Mouse (Mus musculus) forelimb bud, embryonic 11.5 days (tissue): ENCODE data around the gene Txnrd3.

Experiments used
- DNase-seq: peaks from one replicate; pipeline ENCODE4 v3.0.0-alpha.2; 2012; ENCODE audit warnings: low read depth, low spot score

Gene Txnrd3

DNA sequence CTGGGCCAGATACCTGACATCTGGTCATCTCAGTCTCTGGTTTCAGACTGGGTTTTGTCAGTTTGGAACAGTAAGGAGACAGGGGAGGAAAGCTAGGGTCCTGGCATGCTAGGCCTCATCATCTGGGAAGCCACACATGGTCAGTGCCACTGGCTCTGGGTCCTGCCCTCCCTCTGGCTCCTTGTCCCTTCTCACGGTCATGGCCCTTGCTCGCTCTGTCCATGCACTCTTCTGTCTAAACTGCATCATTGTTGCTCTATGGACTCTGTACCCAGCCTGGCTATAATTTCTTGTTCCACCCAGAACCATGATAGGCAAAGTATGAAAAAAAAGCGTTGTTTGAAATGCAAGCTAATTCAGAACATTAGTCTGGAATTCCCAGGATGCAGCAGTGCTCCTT lies 11.2 kb downstream of the Txnrd3 start:
- DNase-seq = no peak

- DNase-seq = no peak
Observed at GRCm38 (mm10) chr6:89658342-89658741, 14.6 kb downstream of the Txnrd3 start.

DNA sequence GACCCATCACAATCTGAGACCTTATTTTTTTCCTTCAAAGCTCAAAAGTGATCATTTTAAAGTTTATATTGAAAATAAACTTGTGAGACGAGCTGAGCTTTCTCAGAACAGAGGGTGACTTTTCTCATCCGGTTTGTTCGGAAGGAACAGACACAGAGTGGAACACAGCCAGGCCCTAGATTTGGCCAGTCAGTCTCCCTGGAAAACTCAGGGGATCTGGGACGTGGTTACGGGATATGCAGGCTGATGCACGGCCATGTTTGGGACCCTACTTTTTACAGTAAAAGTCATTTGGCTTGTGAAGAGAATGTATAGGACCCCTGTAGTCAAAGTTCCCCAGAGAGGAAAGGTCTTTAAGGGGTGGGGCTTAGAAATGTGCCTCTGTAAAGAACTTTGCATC lies 15.1 kb downstream of the Txnrd3 start:
- DNase-seq = no peak

DNA sequence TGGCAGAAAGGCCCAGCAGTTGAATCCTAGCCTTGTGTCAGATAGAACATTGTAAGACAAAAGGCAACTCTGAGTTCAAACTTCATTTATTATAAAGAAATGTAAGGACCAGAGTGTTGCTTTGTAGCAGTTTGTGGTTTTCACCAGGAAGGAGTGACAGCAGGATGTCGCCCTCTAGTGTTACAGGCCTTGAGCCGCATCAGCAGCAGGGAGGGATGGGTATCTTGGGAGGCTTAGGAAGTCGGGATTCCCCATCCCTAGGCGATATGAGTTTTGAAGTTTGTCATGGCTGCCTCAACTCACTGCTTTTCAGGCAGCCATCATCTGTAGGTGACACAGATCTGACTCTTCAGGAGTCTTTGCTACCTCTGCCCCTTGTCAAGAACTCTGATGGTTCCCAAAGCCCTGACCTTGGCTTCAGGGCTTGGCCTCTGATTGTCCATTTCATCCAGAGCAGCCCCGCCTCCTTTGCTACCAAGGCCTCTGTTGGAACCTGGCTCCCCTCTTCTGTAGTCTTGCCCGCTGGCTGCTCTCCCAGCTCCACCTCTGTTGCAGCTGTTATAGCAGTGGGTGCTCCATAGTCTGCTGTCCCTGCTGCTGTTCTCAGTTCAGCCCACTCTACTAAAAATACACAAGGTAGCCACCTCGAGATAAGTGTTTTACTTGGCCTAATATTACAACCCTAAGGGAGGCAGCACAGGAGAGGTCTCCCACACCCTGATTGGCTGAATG lies 16.1 kb downstream of the Txnrd3 start:
- DNase-seq = no peak

GRCm38 (mm10) chr6:89660490-89660889 lies 16.7 kb downstream of the Txnrd3 start:
- DNase-seq = no peak

- DNase-seq = no peak
Observed at GRCm38 (mm10) chr6:89662521-89662920, 18.7 kb downstream of the Txnrd3 start.

- DNase-seq = no peak
Observed at GRCm38 (mm10) chr6:89665155-89665554, 21.4 kb downstream of the Txnrd3 start.

DNA sequence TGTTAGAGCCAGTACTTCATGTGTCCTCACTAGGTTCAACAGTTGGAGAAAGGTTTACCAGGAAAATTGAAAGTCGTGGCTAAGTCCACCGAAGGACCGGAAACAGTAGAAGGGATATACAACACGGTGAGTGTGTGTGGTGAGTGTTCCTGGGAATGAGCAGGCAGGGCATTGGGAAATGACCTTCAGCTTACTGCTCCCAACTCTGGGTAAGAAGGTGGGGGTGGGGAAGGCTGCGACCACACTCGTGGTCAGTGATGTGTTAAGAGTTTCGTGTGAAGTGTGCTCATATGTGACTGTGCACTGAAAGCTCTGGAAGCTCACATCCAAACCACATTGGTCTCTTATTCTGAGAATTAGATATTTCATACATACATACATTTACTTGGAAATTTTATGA lies 21.9 kb downstream of the Txnrd3 start:
- DNase-seq = no peak

GRCm38 (mm10) chr6:89666976-89667375 lies 23.2 kb downstream of the Txnrd3 start:
- no peak for DNase-seq

DNA sequence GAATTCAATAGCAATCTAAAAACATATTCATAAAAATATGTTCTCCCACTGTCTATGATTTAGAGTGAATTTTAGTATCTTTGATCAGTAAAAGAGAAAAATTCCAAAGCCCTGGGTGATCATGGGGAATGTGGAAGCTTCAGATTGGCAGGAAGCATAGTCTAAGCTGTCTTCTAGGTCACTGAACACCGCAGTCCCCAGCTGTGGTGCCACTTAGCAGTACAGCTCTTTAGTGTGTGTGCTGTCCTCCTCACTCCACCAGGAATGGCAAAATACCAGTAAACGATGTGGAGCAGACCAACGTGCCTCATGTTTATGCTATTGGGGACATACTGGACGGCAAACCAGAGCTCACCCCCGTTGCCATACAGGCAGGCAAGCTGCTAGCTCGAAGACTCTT lies 25.8 kb downstream of the Txnrd3 start:
- DNase-seq = no peak

- no peak for DNase-seq
Observed at GRCm38 (mm10) chr6:89671431-89671830, 27.6 kb downstream of the Txnrd3 start.

DNA sequence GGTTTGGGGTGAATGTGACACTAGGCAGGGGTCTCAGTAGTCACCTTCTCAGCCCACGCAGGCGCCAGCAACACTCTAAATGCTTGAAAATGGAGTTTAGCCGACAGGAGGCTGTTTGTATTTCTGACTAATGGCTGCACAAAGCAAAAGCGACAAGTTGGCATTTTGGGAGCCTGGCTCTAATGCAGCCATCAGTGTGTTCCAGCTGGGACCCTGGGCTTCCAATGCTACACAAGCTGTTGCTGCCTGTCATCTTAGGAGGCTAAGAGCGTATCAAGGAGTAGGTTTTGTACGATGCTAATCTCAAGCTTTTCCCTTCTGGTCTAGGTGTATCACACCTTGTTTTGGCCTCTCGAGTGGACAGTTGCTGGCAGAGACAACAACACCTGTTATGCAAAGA lies 28.9 kb downstream of the Txnrd3 start:
- no peak for DNase-seq

DNA sequence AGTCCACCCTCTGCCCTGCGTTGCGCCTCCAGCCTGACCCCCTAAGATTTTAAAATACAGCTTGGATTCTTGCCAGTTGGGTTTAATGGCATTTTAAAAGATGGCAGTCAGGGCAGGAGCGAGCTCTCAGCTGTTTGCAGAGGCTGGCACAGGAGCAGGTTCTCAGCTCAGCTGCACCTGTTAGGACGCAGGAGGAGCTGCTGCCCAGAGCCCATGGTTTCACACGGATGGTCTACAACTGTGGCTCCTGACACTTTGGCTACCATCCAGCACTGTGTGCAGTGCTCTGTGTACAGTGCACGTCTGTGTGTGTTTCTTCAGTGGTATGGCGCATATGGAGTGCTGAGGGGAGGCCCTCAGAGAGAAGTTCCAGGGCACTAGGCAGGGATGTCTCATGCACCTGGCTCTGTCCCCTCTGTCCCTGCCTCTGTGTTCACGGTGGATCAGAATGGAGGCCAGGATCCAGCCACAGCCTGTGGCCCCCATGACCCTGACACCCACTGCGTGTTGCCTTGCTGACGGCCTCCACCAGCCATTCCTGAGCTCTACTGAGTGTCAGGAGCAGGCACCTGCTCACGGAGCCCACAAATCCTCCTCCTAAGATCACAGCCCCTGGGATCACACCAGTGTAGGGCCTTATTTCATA lies 29.5 kb downstream of the Txnrd3 start:
- DNase-seq = no peak

DNA sequence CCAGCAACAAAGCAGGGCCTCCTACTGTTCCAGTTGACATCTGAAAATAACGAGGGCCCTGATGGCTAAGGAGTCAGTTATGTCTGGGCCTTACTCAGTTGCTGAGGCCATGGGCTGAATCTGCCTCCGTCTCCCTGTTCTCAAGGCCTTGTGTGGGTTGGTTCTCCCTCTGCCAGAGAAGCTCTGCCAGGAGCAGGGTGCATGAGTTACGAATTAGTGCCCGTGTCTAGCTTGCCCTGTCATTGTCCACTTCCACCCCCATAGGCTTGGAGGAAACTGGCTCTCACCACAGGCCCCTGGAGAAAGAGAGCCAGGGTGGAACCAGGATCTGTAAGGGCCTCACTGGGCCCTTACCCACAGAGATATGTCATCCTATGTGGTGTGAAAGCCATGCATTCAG lies 34.7 kb downstream of the Txnrd3 start:
- DNase-seq = no peak

- DNase-seq = peak; percentile 77
Observed at GRCm38 (mm10) chr6:89679291-89679835, 35.6 kb downstream of the Txnrd3 start.

- peak; percentile 85 for DNase-seq
Observed at GRCm38 (mm10) chr6:89680155-89680554, 36.4 kb downstream of the Txnrd3 start.

DNA sequence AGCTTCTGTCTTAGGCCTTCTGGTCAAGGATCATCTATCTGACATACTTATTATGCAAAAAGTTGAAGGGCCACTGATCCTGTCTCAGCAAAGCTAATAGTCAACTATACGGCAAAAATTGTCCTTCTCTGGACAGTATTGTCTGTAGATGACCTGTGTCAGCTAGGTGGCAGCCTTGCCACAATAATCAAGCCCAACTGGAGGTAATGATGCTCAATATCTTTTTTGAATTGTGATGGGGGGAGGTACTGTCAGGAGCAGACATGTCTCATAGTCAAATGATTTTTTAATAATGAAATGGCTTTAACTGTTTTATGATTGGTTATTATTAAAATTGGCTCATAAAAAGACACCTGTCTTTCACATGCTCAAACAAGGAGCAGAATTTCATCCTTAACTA lies 40.4 kb downstream of the Txnrd3 start:
- DNase-seq = no peak

DNA sequence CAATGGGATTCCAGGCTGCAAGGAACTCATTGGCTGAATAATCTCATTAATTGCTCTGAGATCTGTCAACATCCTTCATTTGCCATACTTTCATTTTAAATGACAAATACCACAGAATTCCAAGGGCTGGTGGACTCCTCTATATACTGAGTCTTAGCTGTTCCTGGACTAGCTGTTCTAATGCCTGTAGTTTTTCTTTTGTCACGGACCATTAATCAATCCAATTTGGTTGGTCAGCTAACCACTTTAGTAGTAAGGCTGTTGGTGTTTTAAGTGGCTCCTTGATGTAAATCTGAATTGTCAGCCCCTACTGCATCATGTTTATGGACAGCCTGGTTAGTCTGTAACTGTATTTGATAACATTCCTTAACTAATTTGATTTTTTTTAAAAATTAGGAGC lies 43.3 kb downstream of the Txnrd3 start:
- DNase-seq = no peak

DNA sequence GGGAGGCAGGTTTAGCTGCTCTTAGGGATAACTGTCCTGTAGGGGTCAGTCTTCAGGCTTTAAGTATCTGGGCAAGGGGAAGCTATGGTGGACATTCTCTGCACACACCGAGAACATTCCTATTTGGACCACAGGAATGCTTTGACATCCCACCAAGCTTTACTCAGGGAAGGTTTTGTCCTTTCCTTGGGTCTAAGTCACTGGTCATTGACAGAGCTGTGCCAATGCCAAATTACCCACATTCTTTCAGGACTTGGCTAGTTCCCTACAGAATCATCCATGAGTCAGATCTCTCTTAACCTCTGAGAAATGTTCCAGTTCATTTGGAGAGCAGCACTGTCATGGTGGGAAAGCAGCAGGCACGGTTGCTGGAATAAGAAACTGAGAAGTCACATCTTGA lies 62.8 kb downstream of the Txnrd3 start:
- no peak for DNase-seq

DNA sequence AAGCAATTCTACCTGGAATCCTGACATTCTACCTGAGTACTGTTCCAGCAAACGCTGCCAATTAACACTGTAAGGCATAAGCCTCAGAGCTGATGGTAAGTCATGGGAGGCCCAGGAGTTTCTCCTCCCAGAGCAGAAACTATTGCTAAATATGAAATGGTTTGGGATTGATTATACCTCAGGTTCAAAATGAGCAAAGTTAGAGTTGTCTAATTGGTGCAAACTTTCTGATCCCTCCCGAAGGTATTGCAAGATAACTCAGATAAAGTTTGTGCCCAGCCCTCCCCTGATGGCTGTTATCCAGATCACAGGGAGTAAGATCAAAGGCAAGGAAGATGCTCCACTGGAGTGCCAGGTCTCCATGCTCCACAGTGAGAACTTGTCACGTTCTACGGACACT lies 63.5 kb downstream of the Txnrd3 start, which contains the start of gene Vmn1r40:
TSS of gene Vmn1r40 (plus strand) at position 301 of the 400 bp plus-strand sequence.
- DNase-seq = no peak

GRCm38 (mm10) chr6:89718051-89718450 lies 74.3 kb downstream of the Txnrd3 start:
- no peak for DNase-seq
